Comparison of ENCODE assay signal across 10 mouse cellular contexts in genomic region chr10:126002818-126003506, GRCm38 (mm10). TPM values are rescaled to one million over a fixed set of nuclear protein-coding genes. Genes with fewer than 3 reads are reported as not detected.
DNase-seq lines count a peak whose midpoint lies in the region; ATAC-seq lines count a peak whose summit lies in the region.
"Had no signal": no experiment of that assay in that cellular context is flagged by ENCODE, and none has a peak within 500 bp of the region (broad histone marks: within the 10 kb centered on the region; RNA-seq: fewer than 3 reads in every experiment).

No protein-coding gene starts in this region.

- no peak overlapping the region for H3K4me2 ChIP-seq in embryonic facial prominence, embryonic 15.5 days (replicated peaks)
- peak overlapping the region; percentile 18 for H3K4me2 ChIP-seq in neural tube, embryonic 12.5 days (replicated peaks)

- H3K9ac ChIP-seq in embryonic facial prominence, embryonic 15.5 days: no peak overlapping the region
- no peak overlapping the region for H3K9ac ChIP-seq in neural tube, embryonic 12.5 days

- ATAC-seq in embryonic facial prominence, embryonic 15.5 days (ENCODE audit: insufficient number of reproducible peaks, low FRiP score, low TSS enrichment, low read depth): no peak
- peak; percentile 81 for ATAC-seq in neural tube, embryonic 12.5 days (ENCODE audit: low FRiP score, low read depth)
- ATAC-seq: activated CD4-positive, CD25-positive, alpha-beta regulatory T cell, adult 4 months had no signal

- H3K9me3 ChIP-seq in embryonic facial prominence, embryonic 15.5 days (replicated peaks): no peaks in the 10 kb centered on the region
- H3K9me3 ChIP-seq in neural tube, embryonic 12.5 days: no peaks in the 10 kb centered on the region

- intact Hi-C loops in heart, postnatal 36 days (cut with DNase I): no loop called here

- DNase-seq in heart, adult 11 months: peak; percentile 78
- no peak for DNase-seq in heart, postnatal 36 days
- DNase-seq in kidney, adult 9 months: peak; percentile 79
- DNase-seq in T-cell, adult 2 months (ENCODE audit: low spot score): no peak
- DNase-seq in adrenal gland, adult 8-10 months: no peak
- no peak for DNase-seq in spleen, postnatal 4 days (ENCODE audit: low spot score in 2 of 2)
- DNase-seq: lung, postnatal 4 days had no signal

- no peaks in the 10 kb centered on the region for H3K27me3 ChIP-seq in embryonic facial prominence, embryonic 15.5 days
- H3K27me3 ChIP-seq in neural tube, embryonic 12.5 days (replicated peaks): no peaks in the 10 kb centered on the region

- H3K4me1 ChIP-seq in embryonic facial prominence, embryonic 15.5 days: peaks cover 22% of the 10 kb centered on the region
- peaks cover 22% of the 10 kb centered on the region for H3K4me1 ChIP-seq in neural tube, embryonic 12.5 days

- 43% methylated on average over 18 of the region's 18 CpGs for WGBS in embryonic facial prominence, embryonic 15.5 days
- 34% methylated on average over 18 of the region's 18 CpGs for WGBS in neural tube, embryonic 12.5 days

- H3K27ac ChIP-seq in embryonic facial prominence, embryonic 15.5 days (replicated peaks): peak overlapping the region; percentile 85
- no peak overlapping the region for H3K27ac ChIP-seq in neural tube, embryonic 12.5 days

- H3K36me3 ChIP-seq in embryonic facial prominence, embryonic 15.5 days: peaks cover 65% of the 10 kb centered on the region
- peaks cover 30% of the 10 kb centered on the region for H3K36me3 ChIP-seq in neural tube, embryonic 12.5 days

- no peak overlapping the region for H3K4me3 ChIP-seq in embryonic facial prominence, embryonic 15.5 days (replicated peaks)
- no peak overlapping the region for H3K4me3 ChIP-seq in neural tube, embryonic 12.5 days

RNA-seq across cellular contexts. Expression of gene Lrig3, which starts 37.0 kb away (rescaled TPM):
- total RNA-seq in heart, postnatal 36 days (2021): 1 to 10 TPM; 1.7 to 2.3 TPM
- polyA plus RNA-seq in embryonic facial prominence, embryonic 15.5 days (2015; fragmentation: Nextera tagmentation; extraction: Ambion mirVana): 30.5 and 32.5 TPM in 2 replicates
- 20.2 and 21.1 TPM in 2 replicates for polyA plus RNA-seq in neural tube, embryonic 12.5 days (2016; fragmentation: Nextera tagmentation; extraction: Ambion mirVana)
- total RNA-seq in adrenal gland, adult 8-10 months (2022): 1 to 10 TPM; 4.5 to 5.9 (median 4.7) TPM
- polyA plus RNA-seq: activated CD4-positive, CD25-positive, alpha-beta regulatory T cell, adult 4 months had no signal

Comparison
In these comparisons a context has a peak if more than half of its experiments do, and no peak if none do; other contexts are left out.
1. DNase-seq: peak in heart, adult 11 months (single experiment) and kidney, adult 9 months (single experiment); none in heart, postnatal 36 days (0 of 2), T-cell, adult 2 months (single experiment), adrenal gland, adult 8-10 months (single experiment) and spleen, postnatal 4 days (0 of 2).